In the genomic region with DNA sequence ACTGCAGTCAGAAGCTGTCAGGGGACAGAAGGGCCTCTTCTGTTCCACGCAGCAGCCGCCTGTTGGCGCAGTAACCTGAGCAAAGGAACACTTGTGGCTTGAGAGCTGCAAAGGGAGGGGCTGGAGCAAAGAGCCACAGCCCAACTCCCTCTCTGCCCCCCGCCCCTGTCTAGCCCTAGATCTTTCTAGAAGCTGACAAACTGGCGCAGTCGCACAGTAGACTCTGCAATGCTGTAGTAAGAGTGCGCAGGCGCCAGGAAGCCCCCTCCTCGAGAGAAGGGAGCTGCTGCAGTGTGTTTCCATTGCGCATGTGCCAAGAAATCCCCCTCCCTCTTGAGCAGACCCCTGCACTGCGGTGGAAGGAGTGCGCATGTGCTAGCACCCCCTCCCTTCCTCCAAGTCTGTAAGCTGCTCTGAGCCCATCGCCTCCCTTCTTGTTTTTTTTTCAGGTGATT, we compare ENCODE assay signal across 8 mouse cellular contexts.
DNase-seq lines count a peak whose midpoint lies in the region; TF ChIP-seq lines count a peak whose summit lies in the region.

No protein-coding gene starts in this region.

- H3K4me1 ChIP-seq in thymus, adult 2 months (replicated peaks; ENCODE audit: control insufficient read depth, insufficient read depth, low read length) = no peaks in the 10 kb centered on the region

- WGBS in thymus, adult 2 months = 24% methylated on average over 13 of the region's 13 CpGs

- H3K4me3 ChIP-seq in thymus, adult 2 months (ENCODE audit: control insufficient read depth, insufficient read depth, low read length) = no peak overlapping the region

- DNase-seq in cerebellum, postnatal 10 days = peak; percentile 86 to 91
- DNase-seq in cerebellum, adult 11 months = no peak
- DNase-seq in left cerebral cortex, postnatal 14 days (ENCODE audit: low spot score in 2 of 2) = peak; percentile 67 to 81
- no peak for DNase-seq in left cerebral cortex, adult 18-20 months (ENCODE audit: low spot score in 2 of 2)
- peak; percentile 86 for DNase-seq in forelimb bud, embryonic 11.5 days (ENCODE audit: low read depth, low spot score)
- peak; percentile 12 for DNase-seq in lung, postnatal 10 days
- peak; percentile 48 for DNase-seq in testis, postnatal 10 days (ENCODE audit: low spot score)
- no peak for DNase-seq in thymus, adult 2 months

- intact Hi-C loops in left cerebral cortex, postnatal 14 days (cut with DNase I) = loop anchor here (10.0 kb wide), 1 partner anchor 74 kb away; no protein-coding TSS in a partner anchor

- TF ChIP-seq CTCF in thymus, adult 2 months (IDR thresholded peaks at IDR 0.05; ENCODE audit: borderline replicate concordance, control insufficient read depth, extremely low read depth, insufficient read depth, low read length, poor library complexity) = no peak

- TF ChIP-seq POLR2A in thymus, adult 2 months (IDR thresholded peaks at IDR 0.05; ENCODE audit: control insufficient read depth, extremely low read depth, insufficient read depth, low read length, poor library complexity) = no peak

- no peaks in the 10 kb centered on the region for H3K27me3 ChIP-seq in thymus, adult 2 months (ENCODE audit: control insufficient read depth, insufficient read depth, low read length)

- H3K27ac ChIP-seq in thymus, adult 2 months (ENCODE audit: control insufficient read depth, insufficient read depth, low read length) = no peak overlapping the region

- H3K36me3 ChIP-seq in thymus, adult 2 months (ENCODE audit: control insufficient read depth, insufficient read depth, low read length) = no peaks in the 10 kb centered on the region

Comparison
In these comparisons a context has a peak if more than half of its experiments do, and no peak if none do; other contexts are left out.
1. DNase-seq: peak in cerebellum, postnatal 10 days (2 of 2), left cerebral cortex, postnatal 14 days (2 of 2), forelimb bud, embryonic 11.5 days (single experiment), lung, postnatal 10 days (single experiment) and testis, postnatal 10 days (single experiment); none in cerebellum, adult 11 months (single experiment), left cerebral cortex, adult 18-20 months (0 of 2) and thymus, adult 2 months (single experiment).